Mouse (Mus musculus) heart, embryonic 11.5 days (tissue): ENCODE results near the gene Gm43518. TPM values are rescaled to one million over a fixed set of nuclear protein-coding genes. Genes with fewer than 3 reads are reported as not detected.

ENCODE experiments used
- ATAC-seq: fragments of 200-750 bp; cut with Nextera tagmentation; replicated peaks from 2 replicates; pipeline ENCODE4 v1.8.0; 2017; ENCODE audit warnings: moderate library complexity; ENCODE audit not compliant: insufficient number of reproducible peaks, low FRiP score, low TSS enrichment
- H3K27ac ChIP-seq: fragments of 300-500 bp; sonication (generic); 2 replicates; pipeline ENCODE4 v1.5.1; 2014; ENCODE audit warnings: mild to moderate bottlenecking, low read depth, low read length
- H3K27me3 ChIP-seq: fragments of 300-500 bp; sonication (generic); 2 replicates; pipeline ENCODE4 v1.6.1; 2014; ENCODE audit warnings: mild to moderate bottlenecking, low read length, mixed read lengths; ENCODE audit not compliant: control insufficient read depth, insufficient read depth
- H3K36me3 ChIP-seq: fragments of 300-500 bp; sonication (generic); 2 replicates; pipeline ENCODE4 v1.6.1; 2014; ENCODE audit warnings: mild to moderate bottlenecking, low read length, moderate library complexity, mixed read lengths; ENCODE audit not compliant: control insufficient read depth, insufficient read depth
- H3K4me1 ChIP-seq: fragments of 300-500 bp; sonication (generic); 2 replicates; pipeline ENCODE4 v1.6.1; 2014; ENCODE audit warnings: low read length; ENCODE audit not compliant: control insufficient read depth, insufficient read depth
- H3K4me2 ChIP-seq: fragments of 300-500 bp; sonication (generic); 2 replicates; pipeline ENCODE4 v1.6.1; 2014; ENCODE audit warnings: mild to moderate bottlenecking, moderate library complexity
- H3K4me3 ChIP-seq: fragments of 300-500 bp; sonication (generic); 2 replicates; pipeline ENCODE4 v1.5.1; 2014; ENCODE audit warnings: low read depth, low read length
- H3K9ac ChIP-seq: fragments of 300-500 bp; sonication (generic); 2 replicates; pipeline ENCODE4 v1.6.1; 2014; ENCODE audit warnings: mild to moderate bottlenecking, low read depth, low read length, moderate library complexity
- H3K9me3 ChIP-seq: fragments of 300-500 bp; sonication (generic); replicated peaks from 2 replicates; pipeline ENCODE4 v1.6.1; 2016; ENCODE audit warnings: low read length; ENCODE audit not compliant: control insufficient read depth
- WGBS: fragments of 180-500 bp; shearing (Covaris S2); extraction: QIAGEN DNeasy Blood & Tissue Kit; methylation state at CpG from one replicate; pipeline ENCODE4 v1.1.7; 2014; ENCODE audit not compliant: insufficient replicate concordance; 5-methylcytosine and 5-hydroxymethylcytosine counted together
- polyA plus RNA-seq: library from polyadenylated mRNA; unstranded; fragments of >200 nt; fragmentation: Nextera tagmentation; extraction: Ambion mirVana; gene quantifications from 2 replicates; pipeline ENCODE4 v1.2.1, GENCODE M21; 2014

Gm43518 gene
- polyA plus RNA-seq, 1 experiment from 2014 or later = 1.2 TPM

- WGBS = 36% methylated on average over 6 of the region's 6 CpGs
- H3K9ac ChIP-seq = no peak overlapping the region
- H3K4me3 ChIP-seq = no peak overlapping the region
- ATAC-seq = no peak
- no peak overlapping the region for H3K27ac ChIP-seq
- H3K36me3 ChIP-seq = no peaks in the 10 kb centered on the region
- H3K9me3 ChIP-seq = no peaks in the 10 kb centered on the region
- no peaks in the 10 kb centered on the region for H3K27me3 ChIP-seq
- H3K4me2 ChIP-seq = no peak overlapping the region
- no peaks in the 10 kb centered on the region for H3K4me1 ChIP-seq
Measured at GRCm38 (mm10) chr5:123891669-123892068, 35.5 kb upstream of the Gm43518 start.

GRCm38 (mm10) chr5:123893520-123893919 lies 33.7 kb upstream of the Gm43518 start:
- H3K4me2 ChIP-seq = no peak overlapping the region
- no peaks in the 10 kb centered on the region for H3K9me3 ChIP-seq
- no peaks in the 10 kb centered on the region for H3K36me3 ChIP-seq
- no peaks in the 10 kb centered on the region for H3K4me1 ChIP-seq
- no peak overlapping the region for H3K27ac ChIP-seq
- no peak overlapping the region for H3K4me3 ChIP-seq
- no peak for ATAC-seq
- WGBS = 88% methylated on average over 5 of the region's 5 CpGs
- no peak overlapping the region for H3K9ac ChIP-seq
- no peaks in the 10 kb centered on the region for H3K27me3 ChIP-seq

GRCm38 (mm10) chr5:123896395-123896794 lies 30.8 kb upstream of the Gm43518 start:
- Histone ChIP-seq H3K4me1 (no peaks in the 10 kb centered on the region), H3K27ac (no peak overlapping the region), H3K4me2 (no peak overlapping the region), H3K9me3 (no peaks in the 10 kb centered on the region), H3K4me3 (no peak overlapping the region), H3K27me3 (no peaks in the 10 kb centered on the region), H3K9ac (no peak overlapping the region), H3K36me3 (no peaks in the 10 kb centered on the region)
- no peak for ATAC-seq
- 70% methylated on average over 11 of the region's 11 CpGs for WGBS

- Histone ChIP-seq H3K36me3 (no peaks in the 10 kb centered on the region), H3K27ac (no peak overlapping the region), H3K4me1 (no peaks in the 10 kb centered on the region), H3K27me3 (no peaks in the 10 kb centered on the region), H3K9ac (no peak overlapping the region), H3K4me3 (no peak overlapping the region), H3K4me2 (no peak overlapping the region), H3K9me3 (no peaks in the 10 kb centered on the region)
- 74% methylated on average over 13 of the region's 13 CpGs for WGBS
- ATAC-seq = no peak
Measured at GRCm38 (mm10) chr5:123897352-123897751, 29.9 kb upstream of the Gm43518 start.

GRCm38 (mm10) chr5:123904059-123904672 lies 23.1 kb upstream of the Gm43518 start:
- Histone ChIP-seq H3K36me3 (0 out of 2 replicates have a peak, but pooled peaks cover 3% of the 10 kb centered on the region), H3K27me3 (no peaks in the 10 kb centered on the region), H3K4me2 (no peak overlapping the region), H3K4me3 (no peak overlapping the region), H3K27ac (no peak overlapping the region), H3K4me1 (peaks cover 12% of the 10 kb centered on the region), H3K9ac (no peak overlapping the region), H3K9me3 (no peaks in the 10 kb centered on the region)
- 58% methylated on average over 11 of the region's 11 CpGs for WGBS
- no peak for ATAC-seq

GRCm38 (mm10) chr5:123906146-123906975 lies 20.9 kb upstream of the Gm43518 start:
- peaks cover 12% of the 10 kb centered on the region for H3K4me1 ChIP-seq
- no peak for ATAC-seq
- H3K27ac ChIP-seq = no peak overlapping the region
- peak overlapping the region; percentile 98 for H3K4me2 ChIP-seq
- WGBS = 71% methylated on average over 17 of the region's 17 CpGs
- H3K27me3 ChIP-seq = no peaks in the 10 kb centered on the region
- H3K9me3 ChIP-seq = no peaks in the 10 kb centered on the region
- peaks cover 14% of the 10 kb centered on the region for H3K36me3 ChIP-seq
- H3K4me3 ChIP-seq = peak overlapping the region; percentile 84
- 0 out of 2 replicates have a peak overlapping the region, but pooled peaks have one; percentile 23 for H3K9ac ChIP-seq

- peak within 1 kb of the TSS; percentile 98 for H3K4me2 ChIP-seq
- peaks cover 12% of the 10 kb centered on the region for H3K4me1 ChIP-seq
- WGBS = under 1% methylated on average over 61 of the region's 61 CpGs
- H3K36me3 ChIP-seq = peaks cover 14% of the 10 kb centered on the region
- H3K9ac ChIP-seq = peak within 1 kb of the TSS; percentile 99
- ATAC-seq = peak; percentile 91
- peak within 1 kb of the TSS; percentile 89 for H3K27ac ChIP-seq
- no peaks in the 10 kb centered on the region for H3K27me3 ChIP-seq
- H3K9me3 ChIP-seq = no peaks in the 10 kb centered on the region
- H3K4me3 ChIP-seq = peak within 1 kb of the TSS; percentile 84
Measured at GRCm38 (mm10) chr5:123906976-123907630, 20.1 kb upstream of the Gm43518 start, which contains the start of gene Denr. Gene Denr, plus strand, starts transcription at chr5:123907175.

- peak overlapping the region; percentile 98 for H3K4me2 ChIP-seq
- peak overlapping the region; percentile 99 for H3K9ac ChIP-seq
- H3K4me1 ChIP-seq = peaks cover 12% of the 10 kb centered on the region
- peaks cover 14% of the 10 kb centered on the region for H3K36me3 ChIP-seq
- peak overlapping the region; percentile 89 for H3K27ac ChIP-seq
- ATAC-seq = no peak
- H3K9me3 ChIP-seq = no peaks in the 10 kb centered on the region
- 4% methylated on average over 10 of the region's 10 CpGs for WGBS
- H3K27me3 ChIP-seq = no peaks in the 10 kb centered on the region
- peak overlapping the region; percentile 84 for H3K4me3 ChIP-seq
Measured at GRCm38 (mm10) chr5:123907631-123907977, 19.6 kb upstream of the Gm43518 start.
